Mouse (Mus musculus): Measurements from ENCODE around the gene Itpr1.

Gene Itpr1

GRCm38 (mm10) chr6:108441290-108441689 lies 228.4 kb downstream of the Itpr1 start:
- DNase-seq (ENCODE audit: low spot score in 2 of 2), result no peak

- DNase-seq (ENCODE audit: low spot score in 2 of 2), result no peak
Observed at GRCm38 (mm10) chr6:108442291-108442690, 229.4 kb downstream of the Itpr1 start.

GRCm38 (mm10) chr6:108444435-108444834 lies 231.5 kb downstream of the Itpr1 start:
- no peak for DNase-seq (ENCODE audit: low spot score in 2 of 2)

- DNase-seq (ENCODE audit: low spot score in 2 of 2), result no peak
Observed at GRCm38 (mm10) chr6:108445006-108445405, 232.1 kb downstream of the Itpr1 start.

- DNase-seq (ENCODE audit: low spot score in 2 of 2), result no peak
Observed at GRCm38 (mm10) chr6:108446766-108447165, 233.9 kb downstream of the Itpr1 start.

- no peak for DNase-seq (ENCODE audit: low spot score in 2 of 2)
Observed at GRCm38 (mm10) chr6:108447179-108447845, 234.4 kb downstream of the Itpr1 start.

- DNase-seq (ENCODE audit: low spot score in 2 of 2), result no peak
Observed at GRCm38 (mm10) chr6:108448016-108448735, 235.3 kb downstream of the Itpr1 start.

- DNase-seq (ENCODE audit: low spot score in 2 of 2), result no peak
Observed at GRCm38 (mm10) chr6:108448864-108449263, 236.0 kb downstream of the Itpr1 start.

GRCm38 (mm10) chr6:108451536-108451935 lies 238.6 kb downstream of the Itpr1 start:
- no peak for DNase-seq (ENCODE audit: low spot score in 2 of 2)

GRCm38 (mm10) chr6:108453618-108454017 lies 240.7 kb downstream of the Itpr1 start:
- DNase-seq (ENCODE audit: low spot score in 2 of 2), result no peak

GRCm38 (mm10) chr6:108454061-108454891 lies 241.4 kb downstream of the Itpr1 start:
- DNase-seq (ENCODE audit: low spot score in 2 of 2), result no peak

- DNase-seq (ENCODE audit: low spot score in 2 of 2), result no peak
Observed at GRCm38 (mm10) chr6:108454979-108455836, 242.3 kb downstream of the Itpr1 start.

- no peak for DNase-seq (ENCODE audit: low spot score in 2 of 2)
Observed at GRCm38 (mm10) chr6:108456231-108457062, 243.6 kb downstream of the Itpr1 start.

GRCm38 (mm10) chr6:108457063-108457405 lies 244.1 kb downstream of the Itpr1 start:
- no peak for DNase-seq (ENCODE audit: low spot score in 2 of 2)

GRCm38 (mm10) chr6:108457516-108458181 lies 244.8 kb downstream of the Itpr1 start:
- DNase-seq (ENCODE audit: low spot score in 2 of 2), result no peak

GRCm38 (mm10) chr6:108458182-108458571 lies 245.3 kb downstream of the Itpr1 start:
- DNase-seq (ENCODE audit: low spot score in 2 of 2), result no peak

GRCm38 (mm10) chr6:108458826-108459225 lies 245.9 kb downstream of the Itpr1 start:
- DNase-seq (ENCODE audit: low spot score in 2 of 2), result no peak

- DNase-seq (ENCODE audit: low spot score in 2 of 2), result no peak
Observed at GRCm38 (mm10) chr6:108464308-108464979, 251.5 kb downstream of the Itpr1 start.

- no peak for DNase-seq (ENCODE audit: low spot score in 2 of 2)
Observed at GRCm38 (mm10) chr6:108465159-108465558, 252.3 kb downstream of the Itpr1 start.
